Mouse (Mus musculus) ES-Bruce4 (cell line): ENCODE measurements around the gene Ascl4. TPM values are rescaled to one million over a fixed set of nuclear protein-coding genes. Genes with fewer than 3 reads are reported as not detected.

ENCODE experiments used
- H3K27ac ChIP-seq: 2 replicates; pipeline ENCODE4 v1.5.1; 2012; ENCODE audit warnings: low read length, inconsistent platforms; ENCODE audit not compliant: insufficient read depth
- H3K27me3 ChIP-seq: 2 replicates; pipeline ENCODE4 v1.6.1; 2012; ENCODE audit warnings: mild to moderate bottlenecking, low read length, inconsistent platforms; ENCODE audit not compliant: control insufficient read depth, poor library complexity, insufficient read depth, severe bottlenecking
- H3K36me3 ChIP-seq: 2 replicates; pipeline ENCODE4 v1.6.1; 2012; ENCODE audit warnings: inconsistent platforms, mild to moderate bottlenecking, low read length, moderate library complexity; ENCODE audit not compliant: control insufficient read depth, poor library complexity, insufficient read depth, severe bottlenecking
- H3K4me1 ChIP-seq: one replicate; pipeline ENCODE4 v1.8.1; 2011; ENCODE audit warnings: low read length; ENCODE audit not compliant: control insufficient read depth, insufficient read depth
- H3K4me3 ChIP-seq: 2 replicates; pipeline ENCODE4 v1.5.1; 2011; ENCODE audit warnings: low read depth, mild to moderate bottlenecking, low read length
- H3K9ac ChIP-seq: 2 replicates; pipeline ENCODE4 v1.6.1; 2012; ENCODE audit warnings: low read depth, mild to moderate bottlenecking, inconsistent platforms; ENCODE audit not compliant: poor library complexity, severe bottlenecking
- H3K9me3 ChIP-seq: replicated peaks from 2 replicates; pipeline ENCODE4 v1.6.1; 2012; ENCODE audit warnings: mild to moderate bottlenecking, low read length, inconsistent platforms; ENCODE audit not compliant: control insufficient read depth, poor library complexity, insufficient read depth, severe bottlenecking
- CTCF ChIP-seq: IDR thresholded peaks from one replicate; pipeline ENCODE4 v1.8.1; 2011; ENCODE audit warnings: low read depth, low read length
- EP300 ChIP-seq: IDR thresholded peaks from 2 replicates; pipeline ENCODE4 v1.6.1; 2011; ENCODE audit warnings: low read depth, low read length; ENCODE audit not compliant: insufficient read depth
- POLR2A ChIP-seq: IDR thresholded peaks from one replicate; pipeline ENCODE4 v1.8.1; 2011; ENCODE audit warnings: low read length; ENCODE audit not compliant: insufficient read depth
- polyA plus RNA-seq: library from polyadenylated mRNA; stranded (reverse); fragments of >200 nt; gene quantifications from 2 replicates; pipeline ENCODE4 v1.2.4, GENCODE M21; 2011; ENCODE audit warnings: low read depth; ENCODE audit not compliant: missing spikeins, insufficient read depth, insufficient read length

Ascl4 gene
- polyA plus RNA-seq, 1 experiment, result not detected

- H3K9ac ChIP-seq, result no peak overlapping the region
- H3K27ac ChIP-seq, result no peak overlapping the region
Observed at GRCm38 (mm10) chr10:85968157-85968634, 40.7 kb downstream of the Ascl4 start.

GRCm38 (mm10) chr10:85968731-85969130 is 41.2 kb downstream of the Ascl4 start:
- Histone ChIP-seq H3K9me3 (no peaks in the 10 kb centered on the region), H3K36me3 (no peaks in the 10 kb centered on the region), H3K4me3 (no peak overlapping the region), H3K4me1 (no peaks in the 10 kb centered on the region), H3K27ac (no peak overlapping the region), H3K9ac (no peak overlapping the region), H3K27me3 (no peaks in the 10 kb centered on the region)
- TF ChIP-seq EP300, result no peak
- TF ChIP-seq POLR2A, result no peak

More at GRCm38 (mm10) chr10:85968157-85968634, 40.7 kb downstream of the Ascl4 start:
- Histone ChIP-seq H3K9me3 (no peaks in the 10 kb centered on the region), H3K4me3 (no peak overlapping the region), H3K4me1 (no peaks in the 10 kb centered on the region), H3K36me3 (no peaks in the 10 kb centered on the region), H3K27me3 (no peaks in the 10 kb centered on the region)
- TF ChIP-seq CTCF, result peak; percentile 64
- TF ChIP-seq EP300, result no peak
- no peak for TF ChIP-seq POLR2A

GRCm38 (mm10) chr10:85969894-85970620 is 42.6 kb downstream of the Ascl4 start:
- no peaks in the 10 kb centered on the region for H3K27me3 ChIP-seq
- H3K9me3 ChIP-seq, result no peaks in the 10 kb centered on the region
- no peak overlapping the region for H3K4me3 ChIP-seq
- H3K36me3 ChIP-seq, result no peaks in the 10 kb centered on the region
- TF ChIP-seq CTCF (no peak), POLR2A (no peak)
- H3K4me1 ChIP-seq, result no peaks in the 10 kb centered on the region
- no peak overlapping the region for H3K9ac ChIP-seq
- H3K27ac ChIP-seq, result no peak overlapping the region

- H3K4me1 ChIP-seq, result no peaks in the 10 kb centered on the region
- no peak overlapping the region for H3K9ac ChIP-seq
- H3K36me3 ChIP-seq, result no peaks in the 10 kb centered on the region
- H3K27ac ChIP-seq, result no peak overlapping the region
- no peak for TF ChIP-seq POLR2A
- no peak for TF ChIP-seq EP300
- TF ChIP-seq CTCF, result no peak
- no peaks in the 10 kb centered on the region for H3K9me3 ChIP-seq
- no peaks in the 10 kb centered on the region for H3K27me3 ChIP-seq
- H3K4me3 ChIP-seq, result no peak overlapping the region
Observed at GRCm38 (mm10) chr10:85971826-85972225, 44.3 kb downstream of the Ascl4 start.

GRCm38 (mm10) chr10:85972915-85973314 is 45.4 kb downstream of the Ascl4 start:
- TF ChIP-seq POLR2A (no peak), CTCF (no peak), EP300 (no peak)
- Histone ChIP-seq H3K36me3 (no peaks in the 10 kb centered on the region), H3K27me3 (no peaks in the 10 kb centered on the region), H3K9me3 (no peaks in the 10 kb centered on the region), H3K9ac (no peak overlapping the region), H3K27ac (no peak overlapping the region), H3K4me3 (no peak overlapping the region), H3K4me1 (no peaks in the 10 kb centered on the region)

GRCm38 (mm10) chr10:85989412-85990115 is 62.1 kb downstream of the Ascl4 start:
- Histone ChIP-seq H3K4me3 (no peak overlapping the region), H3K27ac (no peak overlapping the region), H3K9ac (no peak overlapping the region), H3K4me1 (no peaks in the 10 kb centered on the region), H3K9me3 (no peaks in the 10 kb centered on the region), H3K27me3 (no peaks in the 10 kb centered on the region), H3K36me3 (no peaks in the 10 kb centered on the region)
- TF ChIP-seq CTCF, result no peak
- TF ChIP-seq EP300, result no peak
- no peak for TF ChIP-seq POLR2A
